Mouse (Mus musculus) heart, embryonic 14.5 days (tissue): ENCODE measurements around the gene Snap25. TPM values are rescaled to one million over a fixed set of nuclear protein-coding genes. Genes with fewer than 3 reads are reported as not detected.
A peak's percentile ranks its signal among the peaks of the same experiment; 100 is the strongest.

Source experiments
- ATAC-seq: fragments of 200-750 bp; cut with Nextera tagmentation; 2 replicates; pipeline ENCODE4 v1.8.0; 2017; ENCODE audit warnings: low read depth, moderate TSS enrichment; ENCODE audit not compliant: insufficient number of reproducible peaks, insufficient read depth, low FRiP score
- H3K27ac ChIP-seq, 2 experiments: fragments of 200-500 bp in 1 of 2; fragments of 300-500 bp in 1 of 2; sonication (generic) in 1 of 2; replicated peaks in 1 of 2; 2 replicates each; pipeline ENCODE4 v1.5.1; 2012 to 2014; ENCODE audit warnings: low read depth in 2 of 2, low read length in 2 of 2, control low read depth in 1 of 2, mild to moderate bottlenecking in 1 of 2, mixed read lengths in 1 of 2; ENCODE audit not compliant: control insufficient read depth in 1 of 2, insufficient read depth in 1 of 2
- H3K27me3 ChIP-seq: fragments of 300-500 bp; sonication (generic); 2 replicates; pipeline ENCODE4 v1.6.1; 2014; ENCODE audit warnings: mild to moderate bottlenecking, low read length, control low read depth; ENCODE audit not compliant: control insufficient read depth, insufficient read depth
- H3K36me3 ChIP-seq: fragments of 300-500 bp; sonication (generic); 2 replicates; pipeline ENCODE4 v1.6.1; 2014; ENCODE audit warnings: mild to moderate bottlenecking, control low read depth, low read length, mixed read lengths; ENCODE audit not compliant: control insufficient read depth, insufficient read depth
- H3K4me1 ChIP-seq, 2 experiments: fragments of 200-500 bp in 1 of 2; fragments of 300-500 bp in 1 of 2; sonication (generic) in 1 of 2; 2 replicates each; pipeline ENCODE4 v1.6.1; 2012 to 2014; ENCODE audit warnings: low read length in 2 of 2, control low read depth in 1 of 2, mixed read lengths in 1 of 2; ENCODE audit not compliant: control insufficient read depth in 2 of 2, insufficient read depth in 2 of 2
- H3K4me2 ChIP-seq: fragments of 300-500 bp; sonication (generic); 2 replicates; pipeline ENCODE4 v1.6.1; 2014; ENCODE audit warnings: mild to moderate bottlenecking, low read length
- H3K4me3 ChIP-seq, 2 experiments: fragments of 200-500 bp in 1 of 2; fragments of 300-500 bp in 1 of 2; sonication (generic) in 1 of 2; 2 replicates each; pipeline ENCODE4 v1.5.1; 2012 to 2014; ENCODE audit warnings: low read length in 2 of 2, mild to moderate bottlenecking in 2 of 2, control low read depth in 1 of 2, low read depth in 1 of 2, moderate library complexity in 1 of 2; ENCODE audit not compliant: control insufficient read depth in 1 of 2, insufficient read depth in 1 of 2
- H3K9ac ChIP-seq: fragments of 300-500 bp; sonication (generic); 2 replicates; pipeline ENCODE4 v1.6.1; 2014; ENCODE audit warnings: mild to moderate bottlenecking, low read length
- H3K9me3 ChIP-seq: fragments of 300-500 bp; sonication (generic); 2 replicates; pipeline ENCODE4 v1.6.1; 2016; ENCODE audit warnings: low read length, control low read depth; ENCODE audit not compliant: control insufficient read depth
- WGBS: fragments of 180-500 bp; shearing (Covaris S2); extraction: QIAGEN DNeasy Blood & Tissue Kit; methylation state at CpG from one replicate; pipeline ENCODE4 v1.1.7; 2014; 5-methylcytosine and 5-hydroxymethylcytosine counted together
- polyA plus RNA-seq: library from polyadenylated mRNA; unstranded; fragments of >200 nt; fragmentation: Nextera tagmentation; extraction: Ambion mirVana; gene quantifications from 2 replicates; pipeline ENCODE4 v1.2.1, GENCODE M21; 2014

Gene Snap25
- polyA plus RNA-seq, result 0.47 and 1.4 TPM in 2 replicates

GRCm38 (mm10) chr2:136713299-136713758 is at the start of gene Snap25:
Gene Snap25 (plus strand): TSS chr2:136713453.
- under 1% methylated on average over 20 of the region's 20 CpGs for WGBS
- Histone ChIP-seq H3K9me3 (no peaks in the 10 kb centered on the region), H3K4me1 (peaks cover 12 to 13% of the 10 kb centered on the region in 2 experiments; a peak in 3 of 4 replicates), H3K27me3 (peaks cover 4% of the 10 kb centered on the region; the same call in 1 of the 2 replicates), H3K4me2 (peak within 1 kb of the TSS; percentile 70), H3K9ac (no peak within 1 kb of the TSS), H3K36me3 (no peaks in the 10 kb centered on the region), H3K4me3 (peak within 1 kb of the TSS; percentile 36 to 40), H3K27ac (no peak within 1 kb of the TSS)
- no peak for ATAC-seq

GRCm38 (mm10) chr2:136666951-136667350 is 46.3 kb upstream of the Snap25 start:
- no peaks in the 10 kb centered on the region for H3K36me3 ChIP-seq
- 69% methylated on average over 1 of the region's 1 CpGs for WGBS
- no peak overlapping the region for H3K27ac ChIP-seq
- H3K27me3 ChIP-seq, result no peaks in the 10 kb centered on the region
- H3K9me3 ChIP-seq, result no peaks in the 10 kb centered on the region
- H3K4me2 ChIP-seq, result no peak overlapping the region
- H3K9ac ChIP-seq, result no peak overlapping the region
- no peak for ATAC-seq
- H3K4me3 ChIP-seq, result no peak overlapping the region
- H3K4me1 ChIP-seq, result peaks cover 5 to 7% of the 10 kb centered on the region in 2 experiments; a peak in 3 of 4 replicates

- Histone ChIP-seq H3K4me2 (no peak overlapping the region), H3K9ac (no peak overlapping the region), H3K4me1 (peaks cover 5 to 7% of the 10 kb centered on the region in 2 experiments; a peak in 3 of 4 replicates), H3K9me3 (no peaks in the 10 kb centered on the region), H3K27ac (no peak overlapping the region), H3K4me3 (no peak overlapping the region), H3K36me3 (no peaks in the 10 kb centered on the region), H3K27me3 (no peaks in the 10 kb centered on the region)
- WGBS, result 75% methylated on average over 3 of the region's 3 CpGs
- ATAC-seq, result no peak
Observed at GRCm38 (mm10) chr2:136669183-136669582, 44.1 kb upstream of the Snap25 start.

GRCm38 (mm10) chr2:136669665-136670064 is 43.6 kb upstream of the Snap25 start:
- H3K9me3 ChIP-seq, result no peaks in the 10 kb centered on the region
- WGBS, result 71% methylated on average over 3 of the region's 3 CpGs
- no peak overlapping the region for H3K4me2 ChIP-seq
- H3K27me3 ChIP-seq, result no peaks in the 10 kb centered on the region
- H3K36me3 ChIP-seq, result no peaks in the 10 kb centered on the region
- ATAC-seq, result no peak
- peaks cover 5 to 7% of the 10 kb centered on the region in 2 experiments; a peak in 3 of 4 replicates for H3K4me1 ChIP-seq
- no peak overlapping the region for H3K9ac ChIP-seq
- no peak overlapping the region for H3K27ac ChIP-seq
- no peak overlapping the region for H3K4me3 ChIP-seq

- 17% methylated on average over 9 of the region's 9 CpGs for WGBS
- H3K9ac ChIP-seq, result no peak overlapping the region
- H3K4me2 ChIP-seq, result peak overlapping the region; percentile 25
Observed at GRCm38 (mm10) chr2:136670539-136671271, 42.5 kb upstream of the Snap25 start.

GRCm38 (mm10) chr2:136674077-136674757 is 39.0 kb upstream of the Snap25 start:
- Histone ChIP-seq H3K9ac (no peak overlapping the region), H3K27me3 (no peaks in the 10 kb centered on the region), H3K4me2 (no peak overlapping the region), H3K4me3 (no peak overlapping the region), H3K9me3 (no peaks in the 10 kb centered on the region), H3K4me1 (peaks cover 13 to 31% of the 10 kb centered on the region in 2 experiments), H3K36me3 (no peaks in the 10 kb centered on the region), H3K27ac (no peak overlapping the region)
- 73% methylated on average over 4 of the region's 4 CpGs for WGBS
- no peak for ATAC-seq

More at GRCm38 (mm10) chr2:136670539-136671271, 42.5 kb upstream of the Snap25 start:
- Histone ChIP-seq H3K36me3 (no peaks in the 10 kb centered on the region), H3K4me3 (no peak overlapping the region), H3K9me3 (no peaks in the 10 kb centered on the region), H3K27me3 (no peaks in the 10 kb centered on the region), H3K4me1 (peaks cover 5 to 7% of the 10 kb centered on the region in 2 experiments; a peak in 3 of 4 replicates), H3K27ac (no peak overlapping the region)
- ATAC-seq, result no peak

GRCm38 (mm10) chr2:136676196-136676595 is 37.1 kb upstream of the Snap25 start:
- ATAC-seq, result no peak
- H3K9ac ChIP-seq, result no peak overlapping the region
- H3K4me2 ChIP-seq, result no peak overlapping the region
- no peaks in the 10 kb centered on the region for H3K27me3 ChIP-seq
- no peak overlapping the region for H3K4me3 ChIP-seq
- no peaks in the 10 kb centered on the region for H3K36me3 ChIP-seq
- H3K9me3 ChIP-seq, result no peaks in the 10 kb centered on the region
- peaks cover 11 to 32% of the 10 kb centered on the region in 2 experiments for H3K4me1 ChIP-seq
- 74% methylated on average over 2 of the region's 2 CpGs for WGBS
- no peak overlapping the region for H3K27ac ChIP-seq
